Mouse (Mus musculus) bone marrow, adult 2 months (tissue): Measurements from ENCODE around the gene Fam192a.

Experiments used
- CTCF ChIP-seq: fragments of 200-500 bp; IDR thresholded peaks from 2 replicates; pipeline ENCODE4 v1.5.1; 2011; ENCODE audit warnings: low read length, control low read depth; ENCODE audit not compliant: control insufficient read depth, insufficient read depth
- POLR2A ChIP-seq: fragments of 200-500 bp; IDR thresholded peaks from 2 replicates; pipeline ENCODE4 v1.6.1; 2011; ENCODE audit warnings: low read depth, mild to moderate bottlenecking, control low read depth, low read length, borderline replicate concordance; ENCODE audit not compliant: control insufficient read depth

GRCm38 (mm10) chr8:94524554-94524953 lies 77.2 kb downstream of the Fam192a start:
- no peak for TF ChIP-seq POLR2A
- TF ChIP-seq CTCF: no peak
